Mouse (Mus musculus): ENCODE measurements around the gene Dhrs11. TPM values are rescaled to one million over a fixed set of nuclear protein-coding genes. Genes with fewer than 3 reads are reported as not detected.

Gene Dhrs11
- polyA plus RNA-seq, 1 experiment: 33.6 TPM

GRCm38 (mm10) chr11:84869537-84870232 is 40.9 kb upstream of the Dhrs11 start:
- TF ChIP-seq POLR2A (IDR thresholded peaks at IDR 0.05; ENCODE audit: borderline replicate concordance, insufficient read depth, low read length) (peak; percentile 46; the same call in 1 of the 2 replicates), CTCF (IDR thresholded peaks at IDR 0.05; ENCODE audit: borderline replicate concordance, insufficient read depth, low read depth, low read length) (no peak)
- under 1% methylated on average over 61 of the region's 61 CpGs for WGBS
- Histone ChIP-seq H3K4me3 (replicated peaks; ENCODE audit: insufficient read depth, low read depth, low read length) (peak overlapping the region; percentile 79), H3K27ac (ENCODE audit: insufficient read depth, low read length) (peak overlapping the region; percentile 75), H3K4me1 (ENCODE audit: control insufficient read depth, insufficient read depth, low read length) (peaks cover 2% of the 10 kb centered on the region), H3K27me3 (ENCODE audit: control insufficient read depth, insufficient read depth, low read length) (no peaks in the 10 kb centered on the region)
- DNase-seq: peak; percentile 89 to 91

- 10% methylated on average over 7 of the region's 7 CpGs for WGBS
- Histone ChIP-seq H3K4me3 (replicated peaks; ENCODE audit: insufficient read depth, low read depth, low read length) (peak overlapping the region; percentile 79), H3K27me3 (ENCODE audit: control insufficient read depth, insufficient read depth, low read length) (no peaks in the 10 kb centered on the region), H3K27ac (ENCODE audit: insufficient read depth, low read length) (no peak overlapping the region), H3K4me1 (ENCODE audit: control insufficient read depth, insufficient read depth, low read length) (peaks cover 2% of the 10 kb centered on the region)
- TF ChIP-seq POLR2A (IDR thresholded peaks at IDR 0.05; ENCODE audit: borderline replicate concordance, insufficient read depth, low read length) (no peak), CTCF (IDR thresholded peaks at IDR 0.05; ENCODE audit: borderline replicate concordance, insufficient read depth, low read depth, low read length) (no peak)
- no peak for DNase-seq
These were observed 40.0 kb upstream of the Dhrs11 start for GRCm38 (mm10) chr11:84868786-84869259.

- Histone ChIP-seq H3K4me1 (ENCODE audit: control insufficient read depth, insufficient read depth, low read length) (peaks cover 2% of the 10 kb centered on the region), H3K4me3 (replicated peaks; ENCODE audit: insufficient read depth, low read depth, low read length) (no peak overlapping the region), H3K27ac (ENCODE audit: insufficient read depth, low read length) (no peak overlapping the region), H3K27me3 (ENCODE audit: control insufficient read depth, insufficient read depth, low read length) (no peaks in the 10 kb centered on the region)
- no peak for DNase-seq
- TF ChIP-seq CTCF (IDR thresholded peaks at IDR 0.05; ENCODE audit: borderline replicate concordance, insufficient read depth, low read depth, low read length) (no peak), POLR2A (IDR thresholded peaks at IDR 0.05; ENCODE audit: borderline replicate concordance, insufficient read depth, low read length) (no peak)
- 75% methylated on average over 2 of the region's 2 CpGs for WGBS
These were observed 38.8 kb upstream of the Dhrs11 start for GRCm38 (mm10) chr11:84867586-84867985.

GRCm38 (mm10) chr11:84865268-84865667 is 36.5 kb upstream of the Dhrs11 start:
- Histone ChIP-seq H3K27me3 (ENCODE audit: control insufficient read depth, insufficient read depth, low read length) (no peaks in the 10 kb centered on the region), H3K4me3 (replicated peaks; ENCODE audit: insufficient read depth, low read depth, low read length) (no peak overlapping the region), H3K27ac (ENCODE audit: insufficient read depth, low read length) (no peak overlapping the region), H3K4me1 (ENCODE audit: control insufficient read depth, insufficient read depth, low read length) (peaks cover 2% of the 10 kb centered on the region)
- no peak for DNase-seq
- WGBS: 67% methylated on average over 2 of the region's 2 CpGs
- TF ChIP-seq POLR2A (IDR thresholded peaks at IDR 0.05; ENCODE audit: borderline replicate concordance, insufficient read depth, low read length): no peak
- no peak for TF ChIP-seq CTCF (IDR thresholded peaks at IDR 0.05; ENCODE audit: borderline replicate concordance, insufficient read depth, low read depth, low read length)

GRCm38 (mm10) chr11:84855285-84855684 is 26.5 kb upstream of the Dhrs11 start:
- Histone ChIP-seq H3K27me3 (ENCODE audit: control insufficient read depth, insufficient read depth, low read length) (no peaks in the 10 kb centered on the region), H3K4me1 (ENCODE audit: control insufficient read depth, insufficient read depth, low read length) (no peaks in the 10 kb centered on the region), H3K4me3 (replicated peaks; ENCODE audit: insufficient read depth, low read depth, low read length) (no peak overlapping the region), H3K27ac (ENCODE audit: insufficient read depth, low read length) (no peak overlapping the region)
- no peak for DNase-seq
- WGBS: 96% methylated on average over 6 of the region's 6 CpGs
- TF ChIP-seq POLR2A (IDR thresholded peaks at IDR 0.05; ENCODE audit: borderline replicate concordance, insufficient read depth, low read length) (no peak), CTCF (IDR thresholded peaks at IDR 0.05; ENCODE audit: borderline replicate concordance, insufficient read depth, low read depth, low read length) (no peak)

GRCm38 (mm10) chr11:84847475-84848090 is 18.8 kb upstream of the Dhrs11 start:
- Histone ChIP-seq H3K4me3 (replicated peaks; ENCODE audit: insufficient read depth, low read depth, low read length) (no peak overlapping the region), H3K27me3 (ENCODE audit: control insufficient read depth, insufficient read depth, low read length) (no peaks in the 10 kb centered on the region), H3K27ac (ENCODE audit: insufficient read depth, low read length) (no peak overlapping the region), H3K4me1 (ENCODE audit: control insufficient read depth, insufficient read depth, low read length) (no peaks in the 10 kb centered on the region)
- no peak for DNase-seq
- WGBS: 78% methylated on average over 7 of the region's 7 CpGs
- TF ChIP-seq POLR2A (IDR thresholded peaks at IDR 0.05; ENCODE audit: borderline replicate concordance, insufficient read depth, low read length) (no peak), CTCF (IDR thresholded peaks at IDR 0.05; ENCODE audit: borderline replicate concordance, insufficient read depth, low read depth, low read length) (no peak)

- Histone ChIP-seq H3K27ac (ENCODE audit: insufficient read depth, low read length) (no peak overlapping the region), H3K4me3 (replicated peaks; ENCODE audit: insufficient read depth, low read depth, low read length) (no peak overlapping the region), H3K4me1 (ENCODE audit: control insufficient read depth, insufficient read depth, low read length) (no peaks in the 10 kb centered on the region), H3K27me3 (ENCODE audit: control insufficient read depth, insufficient read depth, low read length) (no peaks in the 10 kb centered on the region)
- no peak for DNase-seq
- no peak for TF ChIP-seq CTCF (IDR thresholded peaks at IDR 0.05; ENCODE audit: borderline replicate concordance, insufficient read depth, low read depth, low read length)
- 96% methylated on average over 15 of the region's 15 CpGs for WGBS
These were observed 18.1 kb upstream of the Dhrs11 start for GRCm38 (mm10) chr11:84846741-84847474.
